In the genomic region with DNA sequence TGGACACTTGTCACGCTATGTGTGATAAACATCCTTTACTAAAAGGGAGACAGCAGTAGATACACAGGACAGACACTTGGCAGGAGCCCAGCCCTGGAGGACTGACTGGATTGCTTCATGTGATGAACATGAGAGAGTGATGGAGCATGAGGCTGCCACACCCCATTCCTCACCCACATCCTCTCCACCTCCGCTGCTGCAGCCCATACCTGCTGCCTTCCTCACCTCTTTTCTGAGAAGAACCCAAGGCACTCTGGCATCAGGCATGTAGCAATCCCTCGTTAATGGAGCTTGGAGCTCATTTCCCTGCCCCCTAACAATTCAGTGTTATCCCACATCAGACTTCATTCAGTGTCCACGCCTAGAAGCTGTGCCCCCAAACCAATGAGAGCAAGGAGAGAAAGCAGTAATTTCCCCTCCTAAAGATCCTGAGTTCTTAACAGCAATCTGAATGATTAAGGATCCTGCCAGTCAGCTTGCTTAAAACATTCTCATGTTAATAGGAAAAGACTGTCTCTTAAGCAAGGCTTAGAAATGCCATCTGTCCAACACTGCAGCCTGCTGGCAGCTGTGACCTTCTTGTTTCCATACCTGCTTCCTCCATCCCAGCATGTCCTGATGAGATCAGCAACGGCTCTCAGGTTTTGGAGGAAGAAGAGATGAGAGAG, we compare ENCODE assay signal across 9 mouse cellular contexts.
DNase-seq lines count a peak whose midpoint lies in the region; ATAC-seq and TF ChIP-seq lines count a peak whose summit lies in the region.
"Had no signal": no experiment of that assay in that cellular context is flagged by ENCODE, and none has a peak within 500 bp of the region (broad histone marks: within the 10 kb centered on the region; RNA-seq: fewer than 3 reads in every experiment).

No protein-coding gene starts in this region.

- DNase-seq in embryo, embryonic 10.5 days (ENCODE audit: low spot score): peak; percentile 22
- no peak for DNase-seq in embryo, embryonic 11 days
- DNase-seq in adipocyte (ENCODE audit: low spot score): peak; percentile 23
- peak; percentile 69 for DNase-seq in forebrain, postnatal 0 days
- DNase-seq in midbrain, postnatal 0 days (ENCODE audit: low spot score): peak; percentile 83
- DNase-seq in layer of hippocampus, adult 9-10 months (ENCODE audit: low spot score): no peak
- DNase-seq in layer of hippocampus, postnatal 36 days: no peak
- DNase-seq in spleen, postnatal 14 days (ENCODE audit: low spot score in 2 of 2): no peak

- H3K4me1 ChIP-seq in forebrain, postnatal 0 days (ENCODE audit: insufficient read depth): 0 out of 2 replicates have a peak, but pooled peaks cover 5% of the 10 kb centered on the region
- no peaks in the 10 kb centered on the region for H3K4me1 ChIP-seq in midbrain, postnatal 0 days (ENCODE audit: insufficient read depth, low read length)

- H3K9me3 ChIP-seq in forebrain, postnatal 0 days (ENCODE audit: low read length): no peaks in the 10 kb centered on the region
- no peaks in the 10 kb centered on the region for H3K9me3 ChIP-seq in midbrain, postnatal 0 days (ENCODE audit: low read length)

- WGBS in forebrain, postnatal 0 days: 23% methylated on average over 5 of the region's 5 CpGs
- 34% methylated on average over 5 of the region's 5 CpGs for WGBS in midbrain, postnatal 0 days

- no peak overlapping the region for H3K4me3 ChIP-seq in forebrain, postnatal 0 days (ENCODE audit: low read depth, low read length)
- no peak overlapping the region for H3K4me3 ChIP-seq in midbrain, postnatal 0 days (ENCODE audit: low read depth, low read length)

- H3K36me3 ChIP-seq in forebrain, postnatal 0 days (ENCODE audit: insufficient read depth): peaks cover 7% of the 10 kb centered on the region; the same call in 1 of the 2 replicates
- no peaks in the 10 kb centered on the region; the same call in 1 of the 2 replicates for H3K36me3 ChIP-seq in midbrain, postnatal 0 days (ENCODE audit: insufficient read depth, low read length)

- 0 out of 2 replicates have a peak overlapping the region, but pooled peaks have one; percentile 30 for H3K27ac ChIP-seq in forebrain, postnatal 0 days (ENCODE audit: low read depth, low read length)
- 0 out of 2 replicates have a peak overlapping the region, but pooled peaks have one; percentile 34 for H3K27ac ChIP-seq in midbrain, postnatal 0 days (ENCODE audit: low read depth, low read length)
- H3K27ac ChIP-seq: liver, embryonic 14.5 days had no signal

- no peak overlapping the region for H3K4me2 ChIP-seq in forebrain, postnatal 0 days (ENCODE audit: low read depth)
- no peak overlapping the region for H3K4me2 ChIP-seq in midbrain, postnatal 0 days (ENCODE audit: low read depth, low read length, poor library complexity, severe bottlenecking)

- peak; percentile 80 for ATAC-seq in forebrain, postnatal 0 days
- ATAC-seq in midbrain, postnatal 0 days (ENCODE audit: low FRiP score): peak; percentile 54; the same call in 1 of the 2 replicates

- no peak overlapping the region for H3K9ac ChIP-seq in forebrain, postnatal 0 days
- H3K9ac ChIP-seq in midbrain, postnatal 0 days (replicated peaks; ENCODE audit: low read length, poor library complexity, severe bottlenecking): no peak overlapping the region
- H3K9ac ChIP-seq: liver, embryonic 14.5 days had no signal

- peak; percentile 64 for TF ChIP-seq CTCF in forebrain, postnatal 0 days (IDR thresholded peaks at IDR 0.05; ENCODE audit: low read depth)
- TF ChIP-seq CTCF in midbrain, postnatal 0 days (IDR thresholded peaks at IDR 0.05): peak; percentile 78

- H3K27me3 ChIP-seq in forebrain, postnatal 0 days (ENCODE audit: insufficient read depth, low read length): no peaks in the 10 kb centered on the region
- no peaks in the 10 kb centered on the region for H3K27me3 ChIP-seq in midbrain, postnatal 0 days (ENCODE audit: insufficient read depth, low read length)

Comparison
In these comparisons a context has a peak if more than half of its experiments do, and no peak if none do; other contexts are left out.
1. DNase-seq: peak in embryo, embryonic 10.5 days (single experiment), adipocyte (single experiment), forebrain, postnatal 0 days (single experiment) and midbrain, postnatal 0 days (single experiment); none in embryo, embryonic 11 days (single experiment), layer of hippocampus, adult 9-10 months (single experiment), layer of hippocampus, postnatal 36 days (0 of 2) and spleen, postnatal 14 days (0 of 2).